Mouse (Mus musculus) thymus, adult 2 months (tissue): ENCODE data around the gene Gramd1b. TPM values are rescaled to one million over a fixed set of nuclear protein-coding genes. Genes with fewer than 3 reads are reported as not detected.

Experiments
- DNase-seq: peaks from one replicate; pipeline ENCODE4 v3.0.0; 2021
- H3K27ac ChIP-seq: fragments of 200-500 bp; 2 replicates; pipeline ENCODE4 v1.5.1; 2012; ENCODE audit warnings: low read length, control low read depth; ENCODE audit not compliant: control insufficient read depth, insufficient read depth
- H3K27me3 ChIP-seq: fragments of 200-500 bp; 2 replicates; pipeline ENCODE4 v1.6.1; 2012; ENCODE audit warnings: mild to moderate bottlenecking, low read length, moderate library complexity, mixed read lengths; ENCODE audit not compliant: control insufficient read depth, insufficient read depth
- H3K36me3 ChIP-seq: fragments of 200-500 bp; 2 replicates; pipeline ENCODE4 v1.6.1; 2012; ENCODE audit warnings: mild to moderate bottlenecking, low read length, moderate library complexity; ENCODE audit not compliant: control insufficient read depth, insufficient read depth
- H3K4me1 ChIP-seq: fragments of 200-500 bp; replicated peaks from 2 replicates; pipeline ENCODE4 v1.6.1; 2012; ENCODE audit warnings: low read length; ENCODE audit not compliant: control insufficient read depth, insufficient read depth
- H3K4me3 ChIP-seq: fragments of 200-500 bp; 2 replicates; pipeline ENCODE4 v1.5.1; 2012; ENCODE audit warnings: mild to moderate bottlenecking, low read length, control low read depth, moderate library complexity; ENCODE audit not compliant: control insufficient read depth, insufficient read depth
- CTCF ChIP-seq: fragments of 200-500 bp; IDR thresholded peaks from 2 replicates; pipeline ENCODE4 v1.5.1; 2012; ENCODE audit warnings: mild to moderate bottlenecking, control low read depth, low read length, moderate library complexity, borderline replicate concordance; ENCODE audit not compliant: control insufficient read depth, poor library complexity, insufficient read depth; ENCODE audit errors: extremely low read depth
- POLR2A ChIP-seq: fragments of 200-500 bp; IDR thresholded peaks from 2 replicates; pipeline ENCODE4 v1.6.1; 2012; ENCODE audit warnings: mild to moderate bottlenecking, low read length, control low read depth, moderate library complexity; ENCODE audit not compliant: control insufficient read depth, poor library complexity, insufficient read depth; ENCODE audit errors: extremely low read depth
- WGBS: fragments of 180-500 bp; shearing (Covaris S2); methylation state at CpG from one replicate; pipeline ENCODE4 v1.1.7; 2018; 5-methylcytosine and 5-hydroxymethylcytosine counted together
- polyA plus RNA-seq: library from polyadenylated mRNA; depleted of rRNA; stranded (reverse); fragments of >200 nt; gene quantifications from 2 replicates; pipeline ENCODE4 v1.2.3, GENCODE M21; 2012

The Gramd1b gene
- polyA plus RNA-seq, 1 experiment: 43.0 TPM

DNA sequence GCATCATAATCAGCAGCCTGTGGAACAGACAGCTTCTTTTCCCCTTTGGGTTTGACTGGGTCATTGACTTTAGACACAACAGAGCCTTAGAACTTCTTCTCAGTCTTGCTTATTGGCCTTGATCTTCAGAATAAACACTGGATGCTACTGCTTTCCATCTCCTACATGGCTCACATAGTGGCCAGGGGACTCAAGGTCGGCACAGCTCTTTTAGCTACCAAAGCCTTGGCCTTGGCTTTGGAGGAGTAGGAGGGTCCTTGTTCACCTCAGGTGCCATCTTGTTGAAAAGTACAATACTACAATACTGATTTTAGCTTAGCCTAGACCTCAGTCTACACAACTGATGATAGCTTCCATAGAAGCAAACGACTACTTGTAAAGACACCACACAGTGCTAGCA, 53.6 kb downstream of the Gramd1b start:
- H3K4me1 ChIP-seq: no peaks in the 10 kb centered on the region; the same call in 1 of the 2 replicates
- WGBS: 91% methylated on average over 2 of the region's 2 CpGs
- TF ChIP-seq POLR2A: no peak
- TF ChIP-seq CTCF: no peak

DNA sequence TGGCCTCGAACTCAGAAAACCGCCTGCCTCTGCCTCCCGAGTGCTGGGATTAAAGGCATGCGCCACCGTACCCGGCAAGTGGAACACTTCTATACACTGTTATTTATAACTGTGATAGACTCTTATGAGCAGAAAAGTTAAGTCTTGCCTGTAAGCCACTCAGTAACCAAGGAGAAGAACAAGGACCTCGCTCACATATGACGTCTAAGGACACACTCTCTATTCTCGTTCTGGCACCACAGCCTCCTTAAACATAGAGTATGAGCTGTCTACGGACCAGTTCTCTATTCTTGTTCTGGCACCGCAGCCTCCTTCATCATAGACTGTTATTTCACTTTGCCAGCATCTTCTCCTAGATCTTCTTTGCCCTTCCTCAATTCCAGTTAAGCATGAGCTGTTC, 55.1 kb downstream of the Gramd1b start:
- Histone ChIP-seq H3K36me3 (no peaks in the 10 kb centered on the region), H3K4me1 (no peaks in the 10 kb centered on the region; the same call in 1 of the 2 replicates), H3K4me3 (no peak overlapping the region), H3K27ac (no peak overlapping the region), H3K27me3 (no peaks in the 10 kb centered on the region)
- TF ChIP-seq CTCF (no peak), POLR2A (no peak)
- WGBS: 94% methylated on average over 11 of the region's 11 CpGs
- DNase-seq: no peak

More for the DNA sequence above, 53.6 kb downstream of the Gramd1b start:
- H3K27me3 ChIP-seq: no peaks in the 10 kb centered on the region
- no peak for DNase-seq
- no peak overlapping the region for H3K4me3 ChIP-seq
- no peaks in the 10 kb centered on the region for H3K36me3 ChIP-seq
- H3K27ac ChIP-seq: no peak overlapping the region

DNA sequence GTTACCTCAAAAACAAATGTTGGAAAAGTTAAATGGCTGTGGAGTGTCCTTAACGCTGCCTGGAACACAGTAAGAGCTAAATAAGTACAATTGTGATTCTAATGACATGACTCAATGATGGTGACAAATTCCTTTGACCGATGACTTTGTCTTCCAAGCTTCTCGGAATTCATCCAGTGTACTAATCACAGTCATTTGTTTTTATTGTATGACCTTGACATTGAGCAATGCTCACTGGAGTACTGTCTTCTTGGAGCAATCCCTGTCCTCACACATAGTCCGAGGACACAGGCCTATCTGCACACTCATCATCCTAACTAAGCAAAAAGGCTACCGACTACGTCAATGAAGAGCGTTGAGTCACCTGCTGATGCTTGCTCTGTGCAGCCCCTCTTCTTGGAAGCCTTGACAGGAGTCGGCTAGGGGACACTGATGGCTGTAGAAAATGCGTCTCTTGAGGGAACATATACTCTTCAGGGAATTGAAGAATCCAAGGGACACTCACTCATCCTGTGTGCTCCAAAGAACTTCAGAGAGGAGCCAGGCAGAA, 58.1 kb downstream of the Gramd1b start:
- 95% methylated on average over 9 of the region's 9 CpGs for WGBS
- peaks cover 3% of the 10 kb centered on the region; the same call in 1 of the 2 replicates for H3K4me1 ChIP-seq
- H3K36me3 ChIP-seq: no peaks in the 10 kb centered on the region
- H3K27ac ChIP-seq: no peak overlapping the region
- TF ChIP-seq CTCF: no peak
- no peak for TF ChIP-seq POLR2A
- no peak overlapping the region for H3K4me3 ChIP-seq
- no peak for DNase-seq
- H3K27me3 ChIP-seq: no peaks in the 10 kb centered on the region

DNA sequence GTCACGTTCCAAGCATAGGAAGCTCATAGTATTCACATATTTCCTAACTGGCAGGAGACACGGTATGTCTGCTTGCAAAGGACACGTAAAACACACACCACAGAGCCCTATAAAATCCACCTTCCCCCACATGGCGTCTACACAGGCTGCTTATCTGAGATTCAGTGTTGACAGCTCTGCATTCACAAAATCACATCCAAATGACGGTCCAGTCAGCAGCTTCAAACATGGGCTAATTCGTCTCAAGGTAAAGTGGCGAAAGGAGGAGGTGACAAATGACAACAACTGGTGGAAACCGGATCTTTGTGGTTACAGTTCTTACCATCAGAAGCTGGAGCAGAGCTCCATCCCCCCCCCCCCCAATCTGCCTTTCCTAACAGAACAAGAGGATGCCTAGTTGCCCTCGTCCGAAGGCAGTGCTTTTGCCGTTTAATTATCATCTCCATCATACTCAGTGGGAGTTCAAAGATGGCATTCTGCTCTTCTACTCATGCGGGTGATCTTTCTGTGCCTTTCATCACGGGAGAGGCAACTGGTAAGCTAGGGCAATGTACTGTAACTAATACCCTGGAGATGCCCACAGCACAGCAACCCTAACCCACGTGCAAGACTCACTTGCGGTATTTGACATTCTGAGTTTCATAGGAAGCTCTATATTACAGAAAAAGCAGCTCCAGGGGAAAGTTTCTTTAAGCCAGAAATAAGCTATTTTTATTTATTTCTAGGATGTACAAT, 61.6 kb downstream of the Gramd1b start:
- Histone ChIP-seq H3K36me3 (no peaks in the 10 kb centered on the region), H3K4me3 (no peak overlapping the region), H3K4me1 (peaks cover 3% of the 10 kb centered on the region; the same call in 1 of the 2 replicates), H3K27ac (no peak overlapping the region), H3K27me3 (no peaks in the 10 kb centered on the region)
- TF ChIP-seq CTCF (no peak), POLR2A (no peak)
- 70% methylated on average over 15 of the region's 15 CpGs for WGBS
- peak; percentile 19 for DNase-seq

DNA sequence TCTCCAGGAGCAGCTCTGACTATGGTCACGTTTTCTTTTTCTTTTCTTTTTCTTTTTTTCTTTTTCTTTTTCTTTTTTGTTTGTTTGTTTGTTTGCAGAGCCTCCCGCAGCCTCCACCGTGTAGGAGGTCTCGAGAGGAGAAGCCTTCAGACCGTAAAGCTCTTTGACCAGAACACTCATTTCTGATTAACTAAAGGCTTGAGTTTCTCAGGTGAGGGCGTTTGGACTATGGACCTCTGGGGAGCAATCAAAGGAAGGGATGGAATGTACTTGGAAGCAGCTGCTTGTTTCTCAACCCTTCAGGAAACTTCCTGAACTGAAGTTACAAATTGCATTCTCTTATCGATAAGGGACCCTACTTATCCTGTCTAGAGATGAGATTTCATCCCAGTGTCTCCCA, 64.4 kb downstream of the Gramd1b start:
- no peak for TF ChIP-seq CTCF
- no peak for TF ChIP-seq POLR2A
- H3K4me1 ChIP-seq: peaks cover 3% of the 10 kb centered on the region; the same call in 1 of the 2 replicates
- H3K27me3 ChIP-seq: no peaks in the 10 kb centered on the region
- DNase-seq: no peak
- H3K4me3 ChIP-seq: no peak overlapping the region
- no peaks in the 10 kb centered on the region for H3K36me3 ChIP-seq
- H3K27ac ChIP-seq: no peak overlapping the region
- 83% methylated on average over 7 of the region's 7 CpGs for WGBS

DNA sequence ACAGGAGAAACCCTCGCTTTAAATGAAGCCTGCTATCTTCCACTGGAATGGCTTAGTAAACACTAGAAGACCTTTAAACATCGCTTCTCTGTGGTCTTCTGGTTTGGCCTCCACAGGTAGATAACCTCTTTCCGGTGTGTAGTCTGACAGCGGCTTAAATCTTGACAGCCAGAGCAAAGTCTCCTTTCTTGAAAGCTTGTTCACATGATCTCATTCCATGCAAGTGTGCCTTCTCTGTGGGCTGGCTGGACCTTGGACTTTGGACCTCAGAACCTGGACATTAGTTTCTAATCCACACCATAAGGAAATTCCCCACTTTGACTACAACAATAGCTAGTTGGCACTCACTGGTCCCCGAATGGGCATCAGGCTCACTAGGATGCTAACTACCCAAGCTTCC, 65.6 kb downstream of the Gramd1b start:
- H3K4me3 ChIP-seq: no peak overlapping the region
- no peaks in the 10 kb centered on the region for H3K36me3 ChIP-seq
- DNase-seq: no peak
- peaks cover 3% of the 10 kb centered on the region; the same call in 1 of the 2 replicates for H3K4me1 ChIP-seq
- no peak overlapping the region for H3K27ac ChIP-seq
- H3K27me3 ChIP-seq: no peaks in the 10 kb centered on the region
- WGBS: 95% methylated on average over 5 of the region's 5 CpGs
- no peak for TF ChIP-seq CTCF
- TF ChIP-seq POLR2A: no peak
